Mouse (Mus musculus): ENCODE data around the gene S100a11.

Gene S100a11

GRCm38 (mm10) chr3:93563216-93563615, 42.9 kb downstream of the S100a11 start:
- DNase-seq = no peak

GRCm38 (mm10) chr3:93566892-93567291, 46.6 kb downstream of the S100a11 start:
- DNase-seq = no peak

DNA sequence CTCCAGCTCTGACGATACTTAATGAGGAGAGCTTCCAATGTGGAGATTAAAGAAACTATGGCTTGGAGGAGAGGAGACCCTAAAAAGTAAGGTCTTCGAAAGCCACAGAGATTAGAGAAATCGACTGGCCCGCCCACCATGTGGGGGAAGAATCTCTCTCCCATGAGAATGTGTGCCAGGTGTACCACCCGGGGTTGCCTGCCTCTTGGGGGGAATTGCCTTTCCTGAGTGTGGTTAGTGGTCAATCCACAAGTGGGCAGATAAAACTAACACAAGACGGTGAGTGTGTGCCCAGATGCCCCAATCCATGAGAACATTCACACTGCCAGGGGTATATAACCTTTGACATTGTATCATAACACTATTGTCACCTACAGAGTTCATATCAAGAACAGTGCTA, 47.4 kb downstream of the S100a11 start:
- DNase-seq = no peak

GRCm38 (mm10) chr3:93568428-93569040, 48.2 kb downstream of the S100a11 start:
- DNase-seq = peak; percentile 19 to 21

DNA sequence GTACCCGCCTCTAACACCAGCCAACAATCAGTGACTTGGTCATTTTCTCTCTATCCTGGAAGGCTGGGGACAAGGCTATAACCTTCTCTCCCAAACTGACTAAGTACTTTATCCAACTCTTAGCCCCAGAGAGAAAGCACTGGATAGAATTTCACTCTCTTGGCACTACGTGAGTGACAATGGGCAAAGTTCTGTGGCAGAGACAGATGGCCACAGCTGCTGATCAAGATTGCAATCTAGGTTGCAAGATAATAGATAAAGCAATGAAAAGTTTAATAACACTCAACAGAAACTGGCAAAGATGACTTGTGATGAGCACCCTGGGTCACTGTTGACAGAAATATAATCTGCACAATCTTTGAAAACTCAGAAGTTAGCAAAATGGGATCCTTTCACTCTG, 48.8 kb downstream of the S100a11 start:
- DNase-seq = no peak

DNA sequence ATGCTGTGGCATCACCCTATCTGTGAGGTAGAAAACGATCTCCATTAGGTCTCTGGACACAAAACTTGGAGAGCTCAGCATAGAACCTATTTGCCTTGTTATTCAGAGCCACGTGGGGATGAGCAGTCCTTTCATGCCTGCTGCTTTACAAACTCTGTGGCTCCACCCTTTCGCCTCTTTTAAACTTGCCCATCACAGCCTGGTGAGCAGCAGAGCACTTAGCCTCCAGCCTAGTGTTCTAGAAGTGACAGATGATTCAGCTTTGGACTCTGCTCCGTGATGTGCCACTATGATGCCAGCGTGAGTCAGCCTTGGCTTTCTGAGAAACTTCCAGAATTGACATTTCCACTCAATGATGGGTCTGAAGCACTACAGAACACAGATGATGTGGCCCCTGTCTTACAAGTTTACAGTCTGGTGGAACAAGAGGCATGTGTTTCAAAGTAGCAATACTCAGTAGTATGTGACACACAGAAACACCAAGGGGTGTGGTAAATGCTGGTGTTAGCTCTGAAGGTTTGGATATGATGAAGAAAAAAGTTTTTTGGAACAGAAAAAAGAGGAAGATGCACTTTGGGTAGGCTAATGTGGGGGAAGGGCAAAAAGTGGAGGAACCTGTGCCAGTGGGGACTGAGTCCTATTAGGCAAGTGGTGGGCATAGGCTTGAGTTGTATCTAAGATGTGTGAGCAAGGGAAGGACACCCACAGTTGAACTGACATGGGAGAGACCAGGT, 51.9 kb downstream of the S100a11 start:
- no peak for DNase-seq

Measured in cerebellum, postnatal 14 days (tissue).